Mouse (Mus musculus) liver, adult 2 months (tissue): Measurements from ENCODE around the gene Klhl41. TPM values are rescaled to one million over a fixed set of nuclear protein-coding genes. Genes with fewer than 3 reads are reported as not detected.

Experiments
- DNase-seq: peaks from one replicate; pipeline ENCODE4 v3.0.0-alpha.2; 2011; ENCODE audit warnings: low read depth, low spot score; ENCODE audit errors: extremely low read depth
- H3K27ac ChIP-seq: fragments of 200-500 bp; replicated peaks from 2 replicates; pipeline ENCODE4 v1.5.1; 2012; ENCODE audit warnings: low read depth, mild to moderate bottlenecking, control low read depth, inconsistent platforms, low read length; ENCODE audit not compliant: insufficient read depth
- H3K27me3 ChIP-seq: fragments of 200-500 bp; 2 replicates; pipeline ENCODE4 v1.6.1; 2012; ENCODE audit warnings: mild to moderate bottlenecking, moderate library complexity, low read length, inconsistent platforms; ENCODE audit not compliant: control insufficient read depth, insufficient read depth
- H3K36me3 ChIP-seq: fragments of 200-500 bp; 2 replicates; pipeline ENCODE4 v1.6.1; 2012; ENCODE audit warnings: low read length, inconsistent platforms; ENCODE audit not compliant: control insufficient read depth, insufficient read depth
- H3K4me1 ChIP-seq: fragments of 200-500 bp; 2 replicates; pipeline ENCODE4 v1.6.1; 2011; ENCODE audit warnings: low read length; ENCODE audit not compliant: control insufficient read depth, insufficient read depth
- H3K4me3 ChIP-seq: fragments of 200-500 bp; 2 replicates; pipeline ENCODE4 v1.5.1; 2011; ENCODE audit warnings: low read depth, mild to moderate bottlenecking, control low read depth, low read length, moderate library complexity; ENCODE audit not compliant: insufficient read depth
- H3K79me2 ChIP-seq: fragments of 200-500 bp; 2 replicates; pipeline ENCODE4 v1.6.1; 2012; ENCODE audit warnings: inconsistent platforms, mild to moderate bottlenecking, low read length, moderate library complexity; ENCODE audit not compliant: control insufficient read depth, insufficient read depth
- H3K9ac ChIP-seq: fragments of 200-500 bp; 2 replicates; pipeline ENCODE4 v1.6.1; 2012; ENCODE audit warnings: low read depth, mild to moderate bottlenecking, control low read depth, inconsistent platforms, low read length
- CTCF ChIP-seq: fragments of 200-500 bp; IDR thresholded peaks from 2 replicates; pipeline ENCODE4 v1.5.1; 2011; ENCODE audit warnings: low read depth, low read length, control low read depth
- POLR2A ChIP-seq: fragments of 200-500 bp; IDR thresholded peaks from 2 replicates; pipeline ENCODE4 v1.6.1; 2011; ENCODE audit warnings: low read length, control low read depth; ENCODE audit not compliant: insufficient read depth; ENCODE audit errors: extremely low read depth
- WGBS: fragments of 180-500 bp; shearing (Covaris S2); methylation state at CpG from one replicate; pipeline ENCODE4 v1.1.7; 2018; 5-methylcytosine and 5-hydroxymethylcytosine counted together
- polyA plus RNA-seq: library from polyadenylated mRNA; depleted of rRNA; stranded (reverse); fragments of >200 nt; gene quantifications from 2 replicates; pipeline ENCODE4 v1.2.3, GENCODE M21; 2012
- total RNA-seq: library from RNA; depleted of rRNA; stranded (reverse); fragments of >200 nt; gene quantifications from 2 replicates; pipeline ENCODE4 v1.2.3, GENCODE M21; 2014

Gene Klhl41
- total and polyA plus RNA-seq, 2 experiments, result 0.02 to 0.37 TPM

DNA sequence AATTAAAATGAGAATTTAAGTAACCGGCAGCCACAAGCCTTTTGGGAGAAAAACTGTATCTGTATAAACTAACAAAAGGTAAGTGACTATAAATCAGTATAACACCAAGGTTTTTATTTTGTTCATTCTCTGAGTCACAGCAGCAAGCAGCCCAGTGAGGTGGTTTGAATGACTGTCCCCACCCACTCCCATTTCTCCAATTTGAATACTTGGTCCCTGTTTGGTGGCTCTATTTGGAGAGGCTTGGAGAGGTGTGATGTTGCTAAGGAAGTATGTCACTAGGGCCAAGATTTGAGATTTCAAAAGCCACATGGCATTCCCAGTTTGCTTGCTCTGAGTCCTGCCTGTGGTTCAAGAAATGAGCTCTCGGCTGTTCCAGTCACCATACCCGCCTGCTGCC, 20.3 kb downstream of the Klhl41 start:
- no peak overlapping the region for H3K4me3 ChIP-seq
- H3K27ac ChIP-seq, result no peak overlapping the region
- no peaks in the 10 kb centered on the region for H3K4me1 ChIP-seq
- TF ChIP-seq POLR2A (no peak), CTCF (no peak)
- 96% methylated on average over 3 of the region's 3 CpGs for WGBS
- H3K36me3 ChIP-seq, result peaks cover 57% of the 10 kb centered on the region
- no peak overlapping the region for H3K9ac ChIP-seq
- no peak for DNase-seq
- H3K27me3 ChIP-seq, result no peaks in the 10 kb centered on the region
- no peaks in the 10 kb centered on the region for H3K79me2 ChIP-seq

- DNase-seq, result no peak
- no peak overlapping the region for H3K4me3 ChIP-seq
- WGBS, result 95% methylated on average over 6 of the region's 6 CpGs
- no peak overlapping the region for H3K9ac ChIP-seq
- no peaks in the 10 kb centered on the region for H3K4me1 ChIP-seq
- no peak overlapping the region for H3K27ac ChIP-seq
- no peak for TF ChIP-seq CTCF
- TF ChIP-seq POLR2A, result no peak
- no peaks in the 10 kb centered on the region for H3K27me3 ChIP-seq
- H3K79me2 ChIP-seq, result no peaks in the 10 kb centered on the region
- H3K36me3 ChIP-seq, result peaks cover 57% of the 10 kb centered on the region
These were observed 20.9 kb downstream of the Klhl41 start for GRCm38 (mm10) chr2:69690843-69691242.

GRCm38 (mm10) chr2:69693501-69693900, 23.6 kb downstream of the Klhl41 start:
- H3K27ac ChIP-seq, result no peak overlapping the region
- no peaks in the 10 kb centered on the region for H3K79me2 ChIP-seq
- H3K27me3 ChIP-seq, result no peaks in the 10 kb centered on the region
- H3K4me1 ChIP-seq, result no peaks in the 10 kb centered on the region
- peaks cover 66% of the 10 kb centered on the region for H3K36me3 ChIP-seq
- no peak overlapping the region for H3K9ac ChIP-seq
- 96% methylated on average over 11 of the region's 11 CpGs for WGBS
- no peak overlapping the region for H3K4me3 ChIP-seq
- TF ChIP-seq CTCF (peak; percentile 36; the same call in 1 of the 2 replicates), POLR2A (no peak)
- DNase-seq, result no peak

DNA sequence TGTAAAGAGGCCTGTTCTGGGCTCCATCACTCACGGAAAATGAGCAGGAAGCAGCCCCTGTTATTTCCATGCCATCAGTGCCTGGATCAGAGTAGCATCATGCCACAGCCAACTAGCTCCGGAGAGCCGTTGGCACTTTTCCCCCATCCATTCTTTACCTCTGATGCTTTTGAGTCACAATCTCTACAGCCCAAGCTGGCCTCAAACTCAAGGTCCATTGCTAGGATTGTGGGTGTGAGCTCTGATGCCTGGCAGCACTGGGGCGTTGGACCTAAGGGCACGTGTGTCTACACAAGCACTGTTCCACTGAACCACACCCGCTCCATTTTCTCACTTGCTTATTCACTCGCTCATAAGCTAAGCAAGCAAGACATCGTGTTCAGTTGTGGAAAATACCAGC, 30.5 kb downstream of the Klhl41 start:
- H3K4me3 ChIP-seq, result no peak overlapping the region
- no peak for DNase-seq
- no peaks in the 10 kb centered on the region; the same call in 1 of the 2 replicates for H3K79me2 ChIP-seq
- TF ChIP-seq CTCF, result no peak
- no peak for TF ChIP-seq POLR2A
- peaks cover 62% of the 10 kb centered on the region for H3K36me3 ChIP-seq
- no peak overlapping the region for H3K9ac ChIP-seq
- 96% methylated on average over 8 of the region's 8 CpGs for WGBS
- no peak overlapping the region for H3K27ac ChIP-seq
- no peaks in the 10 kb centered on the region for H3K27me3 ChIP-seq
- no peaks in the 10 kb centered on the region for H3K4me1 ChIP-seq

DNA sequence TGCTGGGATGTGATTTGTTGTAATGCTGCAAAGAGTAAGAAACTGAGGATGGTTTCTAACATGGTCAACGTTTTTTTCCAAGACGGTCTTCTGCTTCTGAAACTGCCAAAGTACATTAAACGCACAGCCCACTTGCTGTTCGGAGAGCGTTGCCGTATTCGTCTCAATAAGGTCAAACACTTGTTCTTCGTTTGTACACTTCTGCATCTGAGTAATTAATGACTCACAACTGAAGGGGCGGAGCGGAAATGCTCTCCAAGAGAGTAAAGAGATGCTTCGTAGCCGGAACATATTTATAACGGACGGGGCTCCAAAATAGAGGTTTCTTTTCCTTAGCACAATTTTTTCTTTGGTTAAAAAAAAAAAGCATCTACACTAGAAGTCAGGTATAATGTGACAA, 42.3 kb downstream of the Klhl41 start:
- Histone ChIP-seq H3K4me1 (peaks cover 3% of the 10 kb centered on the region; the same call in 1 of the 2 replicates), H3K9ac (no peak overlapping the region), H3K79me2 (no peaks in the 10 kb centered on the region), H3K4me3 (no peak overlapping the region; the same call in 1 of the 2 replicates), H3K36me3 (peaks cover 19% of the 10 kb centered on the region), H3K27me3 (no peaks in the 10 kb centered on the region), H3K27ac (no peak overlapping the region; the same call in 1 of the 2 replicates)
- TF ChIP-seq CTCF, result no peak
- TF ChIP-seq POLR2A, result no peak
- no peak for DNase-seq
- WGBS, result 82% methylated on average over 14 of the region's 14 CpGs

GRCm38 (mm10) chr2:69712981-69713625, 43.2 kb downstream of the Klhl41 start, which contains the start of gene Fastkd1:
Fastkd1 (minus strand) TSS chr2:69713516.
- Histone ChIP-seq H3K27me3 (no peaks in the 10 kb centered on the region), H3K36me3 (peaks cover 17% of the 10 kb centered on the region), H3K9ac (peak within 1 kb of the TSS; percentile 79), H3K4me1 (peaks cover 3% of the 10 kb centered on the region; the same call in 1 of the 2 replicates), H3K79me2 (no peaks in the 10 kb centered on the region), H3K27ac (peak within 1 kb of the TSS; percentile 88), H3K4me3 (peak within 1 kb of the TSS; percentile 84)
- peak; percentile 92 for DNase-seq
- under 1% methylated on average over 39 of the region's 39 CpGs for WGBS
- TF ChIP-seq POLR2A, result 0 out of 2 replicates have a peak, but pooled peaks have one; percentile 49
- no peak for TF ChIP-seq CTCF
